Mouse (Mus musculus): ENCODE results near the gene Spata31d1a. TPM values are rescaled to one million over a fixed set of nuclear protein-coding genes. Genes with fewer than 3 reads are reported as not detected.

Gene Spata31d1a
- polyA plus RNA-seq, 1 experiment from 2014 or later: 0.05 TPM

GRCm38 (mm10) chr13:59675151-59676011, 34.7 kb downstream of the Spata31d1a start, which contains the start of gene Golm1:
Gene Golm1 (minus strand): TSS chr13:59675811.
- no peaks in the 10 kb centered on the region for H3K27me3 ChIP-seq
- peak within 1 kb of the TSS; percentile 93 for H3K27ac ChIP-seq (replicated peaks)
- peak; percentile 90 for ATAC-seq (ENCODE audit: low FRiP score, low read depth)
- H3K4me1 ChIP-seq: peaks cover 18% of the 10 kb centered on the region
- peak within 1 kb of the TSS; percentile 73 for H3K4me2 ChIP-seq (replicated peaks)
- peak within 1 kb of the TSS; percentile 93 for H3K9ac ChIP-seq (replicated peaks)
- H3K4me3 ChIP-seq: peak within 1 kb of the TSS; percentile 89
- H3K9me3 ChIP-seq: no peaks in the 10 kb centered on the region
- WGBS: 0% methylated on average over 39 of the region's 61 CpGs
- no peaks in the 10 kb centered on the region for H3K36me3 ChIP-seq

GRCm38 (mm10) chr13:59674761-59675150, 35.4 kb downstream of the Spata31d1a start:
- H3K9ac ChIP-seq (replicated peaks): peak overlapping the region; percentile 93
- no peaks in the 10 kb centered on the region for H3K36me3 ChIP-seq
- no peaks in the 10 kb centered on the region for H3K27me3 ChIP-seq
- no peak for ATAC-seq (ENCODE audit: low FRiP score, low read depth)
- H3K9me3 ChIP-seq: no peaks in the 10 kb centered on the region
- WGBS: under 1% methylated on average over 13 of the region's 13 CpGs
- peak overlapping the region; percentile 89 for H3K4me3 ChIP-seq
- H3K4me2 ChIP-seq (replicated peaks): peak overlapping the region; percentile 73
- peak overlapping the region; percentile 93 for H3K27ac ChIP-seq (replicated peaks)
- H3K4me1 ChIP-seq: peaks cover 18% of the 10 kb centered on the region

DNA sequence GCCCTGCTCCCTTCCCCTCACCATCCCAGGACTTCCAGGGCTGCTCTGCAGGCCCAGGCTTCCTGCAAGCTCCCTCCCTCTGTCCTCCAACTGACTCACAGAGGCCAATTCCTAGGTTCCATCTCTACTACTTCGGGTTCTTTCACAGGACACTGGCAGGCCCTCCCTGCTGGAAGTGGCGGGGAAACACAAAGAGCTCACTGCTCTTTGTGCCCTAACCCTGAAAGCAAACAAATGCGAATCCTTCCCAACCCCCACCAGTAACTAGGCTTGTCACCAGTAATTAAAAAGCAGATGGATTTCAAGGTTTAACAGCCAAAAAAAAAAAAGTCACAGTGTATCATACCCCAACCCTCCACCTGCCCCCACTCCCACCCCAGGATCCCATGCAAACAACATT, 35.9 kb downstream of the Spata31d1a start:
- peak; percentile 28; the same call in 1 of the 2 replicates for ATAC-seq (ENCODE audit: low FRiP score, low read depth)
- peaks cover 18% of the 10 kb centered on the region for H3K4me1 ChIP-seq
- peak overlapping the region; percentile 93 for H3K27ac ChIP-seq (replicated peaks)
- H3K9me3 ChIP-seq: no peaks in the 10 kb centered on the region
- peak overlapping the region; percentile 89 for H3K4me3 ChIP-seq
- WGBS: 2% methylated on average over 3 of the region's 3 CpGs
- H3K36me3 ChIP-seq: no peaks in the 10 kb centered on the region
- no peaks in the 10 kb centered on the region for H3K27me3 ChIP-seq
- peak overlapping the region; percentile 93 for H3K9ac ChIP-seq (replicated peaks)
- peak overlapping the region; percentile 73 for H3K4me2 ChIP-seq (replicated peaks)

DNA sequence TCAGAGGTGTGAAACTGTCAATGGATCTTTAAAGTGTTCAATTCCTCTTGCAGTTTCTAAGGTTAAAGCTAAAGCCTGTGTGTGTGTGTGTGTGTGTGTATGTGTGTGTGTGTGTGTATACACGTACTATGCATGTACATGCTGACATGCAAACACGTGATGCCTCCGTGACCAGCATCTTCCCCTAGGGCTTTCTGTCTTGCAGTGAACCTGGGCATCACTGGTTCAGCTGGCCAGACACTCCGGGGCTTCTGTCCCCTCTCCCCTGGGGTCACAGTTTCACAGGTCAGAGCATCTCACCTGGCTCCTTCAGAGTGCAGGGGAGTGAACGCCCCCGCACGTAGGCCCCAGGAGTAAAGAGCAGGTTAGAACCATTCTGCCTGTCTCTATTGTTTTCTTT, 36.5 kb downstream of the Spata31d1a start:
- peak overlapping the region; percentile 89 for H3K4me3 ChIP-seq
- WGBS: 16% methylated on average over 7 of the region's 7 CpGs
- H3K9ac ChIP-seq (replicated peaks): peak overlapping the region; percentile 93
- no peaks in the 10 kb centered on the region for H3K27me3 ChIP-seq
- no peaks in the 10 kb centered on the region for H3K36me3 ChIP-seq
- peak overlapping the region; percentile 73 for H3K4me2 ChIP-seq (replicated peaks)
- H3K27ac ChIP-seq (replicated peaks): peak overlapping the region; percentile 93
- H3K9me3 ChIP-seq: no peaks in the 10 kb centered on the region
- peaks cover 19% of the 10 kb centered on the region for H3K4me1 ChIP-seq
- no peak for ATAC-seq (ENCODE audit: low FRiP score, low read depth)

- no peak for ATAC-seq (ENCODE audit: low FRiP score, low read depth)
- 70% methylated on average over 6 of the region's 6 CpGs for WGBS
- Histone ChIP-seq H3K36me3 (0 out of 2 replicates have a peak, but pooled peaks cover 2% of the 10 kb centered on the region), H3K27me3 (no peaks in the 10 kb centered on the region), H3K4me2 (replicated peaks) (0 out of 2 replicates have a peak overlapping the region, but pooled peaks have one; percentile 26), H3K4me3 (no peak overlapping the region), H3K9me3 (no peaks in the 10 kb centered on the region), H3K27ac (replicated peaks) (peak overlapping the region; percentile 66), H3K4me1 (peaks cover 21% of the 10 kb centered on the region), H3K9ac (replicated peaks) (no peak overlapping the region)
Measured at GRCm38 (mm10) chr13:59672248-59672647, 37.9 kb downstream of the Spata31d1a start.

DNA sequence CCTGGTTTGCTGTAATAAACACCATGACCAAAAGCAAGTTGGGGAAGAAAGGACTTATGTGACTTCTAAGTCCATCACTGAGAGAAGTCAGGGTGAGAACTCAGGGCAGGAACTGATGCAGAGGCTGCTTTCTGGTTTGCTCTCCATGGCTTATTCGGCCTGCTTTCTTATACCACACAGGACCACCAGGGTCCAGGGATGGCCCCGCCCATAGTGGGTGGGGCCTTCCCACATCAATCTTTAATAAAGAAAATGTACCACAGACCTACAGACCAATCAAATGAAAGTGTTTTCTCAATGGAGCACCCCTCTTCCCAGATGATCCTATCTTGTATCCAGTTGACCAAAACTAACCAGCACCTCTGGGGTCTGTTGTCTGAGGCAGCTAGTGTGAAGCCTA, 38.6 kb downstream of the Spata31d1a start:
- Histone ChIP-seq H3K27me3 (no peaks in the 10 kb centered on the region), H3K4me1 (peaks cover 21% of the 10 kb centered on the region), H3K9me3 (no peaks in the 10 kb centered on the region), H3K27ac (replicated peaks) (peak overlapping the region; percentile 36; the same call in 1 of the 2 replicates), H3K9ac (replicated peaks) (no peak overlapping the region), H3K4me2 (replicated peaks) (no peak overlapping the region), H3K4me3 (no peak overlapping the region), H3K36me3 (peaks cover 9% of the 10 kb centered on the region)
- ATAC-seq (ENCODE audit: low FRiP score, low read depth): no peak
- WGBS: 50% methylated on average over 2 of the region's 2 CpGs

GRCm38 (mm10) chr13:59669946-59670345, 40.2 kb downstream of the Spata31d1a start:
- no peak overlapping the region for H3K4me2 ChIP-seq (replicated peaks)
- peaks cover 21% of the 10 kb centered on the region for H3K4me1 ChIP-seq
- 92% methylated on average over 10 of the region's 10 CpGs for WGBS
- H3K36me3 ChIP-seq: peaks cover 24% of the 10 kb centered on the region
- H3K27me3 ChIP-seq: no peaks in the 10 kb centered on the region
- no peaks in the 10 kb centered on the region for H3K9me3 ChIP-seq
- ATAC-seq (ENCODE audit: low FRiP score, low read depth): no peak
- H3K9ac ChIP-seq (replicated peaks): no peak overlapping the region
- H3K4me3 ChIP-seq: no peak overlapping the region
- no peak overlapping the region for H3K27ac ChIP-seq (replicated peaks)

- H3K9ac ChIP-seq (replicated peaks): no peak overlapping the region
- ATAC-seq (ENCODE audit: low FRiP score, low read depth): no peak
- H3K4me3 ChIP-seq: no peak overlapping the region
- H3K36me3 ChIP-seq: peaks cover 38% of the 10 kb centered on the region
- peaks cover 18% of the 10 kb centered on the region for H3K4me1 ChIP-seq
- WGBS: 86% methylated on average over 11 of the region's 11 CpGs
- no peak overlapping the region for H3K4me2 ChIP-seq (replicated peaks)
- no peaks in the 10 kb centered on the region for H3K27me3 ChIP-seq
- no peaks in the 10 kb centered on the region for H3K9me3 ChIP-seq
- peak overlapping the region; percentile 20; the same call in 1 of the 2 replicates for H3K27ac ChIP-seq (replicated peaks)
Measured at GRCm38 (mm10) chr13:59668501-59669093, 41.5 kb downstream of the Spata31d1a start.

GRCm38 (mm10) chr13:59667763-59668162, 42.4 kb downstream of the Spata31d1a start:
- peaks cover 13% of the 10 kb centered on the region for H3K4me1 ChIP-seq
- H3K27me3 ChIP-seq: no peaks in the 10 kb centered on the region
- 91% methylated on average over 5 of the region's 5 CpGs for WGBS
- no peak for ATAC-seq (ENCODE audit: low FRiP score, low read depth)
- H3K9ac ChIP-seq (replicated peaks): no peak overlapping the region
- no peak overlapping the region for H3K27ac ChIP-seq (replicated peaks)
- no peaks in the 10 kb centered on the region for H3K9me3 ChIP-seq
- H3K36me3 ChIP-seq: peaks cover 46% of the 10 kb centered on the region
- H3K4me3 ChIP-seq: no peak overlapping the region
- no peak overlapping the region for H3K4me2 ChIP-seq (replicated peaks)

GRCm38 (mm10) chr13:59663939-59664712, 46.0 kb downstream of the Spata31d1a start:
- 0 out of 2 replicates have a peak, but pooled peaks cover 2% of the 10 kb centered on the region for H3K4me1 ChIP-seq
- H3K4me3 ChIP-seq: no peak overlapping the region
- no peaks in the 10 kb centered on the region for H3K27me3 ChIP-seq
- no peaks in the 10 kb centered on the region for H3K9me3 ChIP-seq
- no peak for ATAC-seq (ENCODE audit: low FRiP score, low read depth)
- H3K27ac ChIP-seq (replicated peaks): no peak overlapping the region
- H3K9ac ChIP-seq (replicated peaks): no peak overlapping the region
- no peak overlapping the region for H3K4me2 ChIP-seq (replicated peaks)
- peaks cover 80% of the 10 kb centered on the region for H3K36me3 ChIP-seq
- 95% methylated on average over 19 of the region's 19 CpGs for WGBS

- Histone ChIP-seq H3K4me2 (replicated peaks) (no peak overlapping the region), H3K4me1 (peaks cover 12% of the 10 kb centered on the region), H3K9me3 (no peaks in the 10 kb centered on the region), H3K9ac (replicated peaks) (no peak overlapping the region), H3K4me3 (no peak overlapping the region), H3K27ac (replicated peaks) (no peak overlapping the region), H3K36me3 (peaks cover 89% of the 10 kb centered on the region), H3K27me3 (no peaks in the 10 kb centered on the region)
- no peak for ATAC-seq (ENCODE audit: low FRiP score, low read depth)
- 97% methylated on average over 12 of the region's 12 CpGs for WGBS
Measured at GRCm38 (mm10) chr13:59661966-59662365, 48.2 kb downstream of the Spata31d1a start.

Measured in midbrain, embryonic 12.5 days (tissue).